Mouse (Mus musculus): ENCODE measurements around the gene Fip1l1.

The Fip1l1 gene

DNA sequence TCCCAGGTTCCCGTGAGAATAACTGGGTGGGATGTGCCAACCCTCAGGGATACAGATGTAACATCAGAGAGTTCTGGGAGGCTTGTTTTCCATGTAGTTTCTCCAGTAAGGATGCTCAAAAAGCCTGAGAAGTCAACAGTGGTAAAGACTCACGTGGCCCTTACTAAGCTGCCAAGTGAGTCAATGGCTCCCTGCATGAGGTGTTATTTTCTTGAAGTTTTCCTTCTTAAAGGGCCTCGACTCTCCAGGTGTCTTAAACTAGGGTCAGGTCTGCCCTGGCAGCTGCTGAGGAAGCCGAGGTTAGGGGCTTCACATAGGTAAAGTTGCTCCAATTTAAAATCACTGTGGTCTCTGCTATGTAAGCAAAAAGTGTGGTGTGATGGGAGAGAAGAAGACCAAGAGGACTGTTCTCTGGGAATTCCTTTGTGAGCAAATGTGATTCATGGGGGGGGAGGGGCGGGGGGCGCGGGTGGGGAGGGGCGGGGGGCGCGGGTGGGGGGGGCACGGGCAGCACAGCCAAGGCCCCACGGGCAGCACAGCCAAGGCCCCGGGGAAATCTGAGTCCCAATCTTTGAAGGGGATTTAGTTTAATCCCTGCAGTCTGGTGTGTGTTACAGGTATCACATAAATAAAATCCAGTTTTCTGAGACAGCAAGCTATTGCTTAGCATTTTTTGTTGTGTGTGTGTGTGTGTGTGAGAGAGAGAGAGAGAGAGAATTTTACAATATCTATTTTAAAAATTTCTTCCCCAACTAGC is 82.7 kb downstream of the Fip1l1 start:
- 66% methylated on average over 12 of the region's 13 CpGs for WGBS

DNA sequence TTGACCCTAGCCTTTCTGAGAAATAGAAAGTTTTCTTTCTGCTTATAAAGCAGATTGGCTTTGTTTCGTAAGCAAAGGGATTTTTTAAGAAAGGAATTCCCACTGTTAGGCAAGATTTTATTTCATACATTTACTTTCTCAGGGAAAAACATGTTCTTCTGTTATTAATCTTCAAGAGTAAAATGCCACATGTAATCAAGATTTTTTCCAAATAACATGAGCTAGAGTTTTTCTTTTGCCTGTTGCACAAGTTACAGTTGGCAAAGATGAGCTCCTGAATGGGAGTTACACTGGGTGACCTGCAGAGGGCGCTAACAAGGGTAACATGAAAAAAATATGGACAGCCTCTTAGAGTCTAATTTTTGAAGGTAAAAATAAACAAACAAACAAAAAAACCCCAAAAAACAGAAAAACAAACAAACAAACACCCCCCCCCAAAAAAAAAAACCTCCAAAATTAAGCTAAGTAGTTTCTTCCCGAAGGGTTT is 83.4 kb downstream of the Fip1l1 start:
- 66% methylated on average over 3 of the region's 3 CpGs for WGBS

DNA sequence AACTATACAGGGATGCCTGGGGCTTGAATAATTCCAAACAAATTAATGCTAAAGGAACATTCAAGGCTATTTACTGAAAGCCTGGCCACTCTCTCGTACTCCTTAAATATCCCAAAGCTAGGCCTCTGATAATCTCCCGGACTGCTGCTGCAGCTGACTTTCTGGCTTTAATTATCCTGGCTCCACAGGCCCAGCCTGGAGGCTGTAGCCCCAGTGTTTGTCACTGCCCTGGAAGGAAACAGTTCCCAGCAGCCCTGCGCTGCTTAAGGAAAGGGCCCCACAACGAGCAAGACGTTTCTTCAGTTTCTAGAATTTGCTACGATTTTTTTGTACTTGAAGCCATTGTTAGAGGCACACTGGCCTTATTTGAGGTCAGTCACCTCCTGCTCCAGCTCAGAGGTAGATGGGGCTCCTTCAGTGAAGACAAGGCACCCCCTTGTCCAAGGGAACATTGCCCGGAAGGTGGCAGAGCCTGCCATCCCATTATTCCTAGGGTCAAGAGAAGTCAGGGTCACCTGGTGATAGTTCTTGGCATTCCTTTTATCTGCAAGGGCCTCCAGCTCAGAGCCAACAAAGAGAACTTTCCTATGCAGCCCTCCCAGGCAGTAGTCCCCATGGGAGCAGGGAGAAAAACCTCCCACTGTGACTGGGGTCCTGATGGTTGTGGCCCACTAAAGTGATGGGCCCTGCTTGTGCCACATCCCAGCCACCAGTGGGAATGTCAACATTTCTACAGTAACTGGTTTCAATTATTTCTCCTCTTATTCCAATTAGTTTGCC is 86.6 kb downstream of the Fip1l1 start:
- 83% methylated on average over 7 of the region's 7 CpGs for WGBS

DNA sequence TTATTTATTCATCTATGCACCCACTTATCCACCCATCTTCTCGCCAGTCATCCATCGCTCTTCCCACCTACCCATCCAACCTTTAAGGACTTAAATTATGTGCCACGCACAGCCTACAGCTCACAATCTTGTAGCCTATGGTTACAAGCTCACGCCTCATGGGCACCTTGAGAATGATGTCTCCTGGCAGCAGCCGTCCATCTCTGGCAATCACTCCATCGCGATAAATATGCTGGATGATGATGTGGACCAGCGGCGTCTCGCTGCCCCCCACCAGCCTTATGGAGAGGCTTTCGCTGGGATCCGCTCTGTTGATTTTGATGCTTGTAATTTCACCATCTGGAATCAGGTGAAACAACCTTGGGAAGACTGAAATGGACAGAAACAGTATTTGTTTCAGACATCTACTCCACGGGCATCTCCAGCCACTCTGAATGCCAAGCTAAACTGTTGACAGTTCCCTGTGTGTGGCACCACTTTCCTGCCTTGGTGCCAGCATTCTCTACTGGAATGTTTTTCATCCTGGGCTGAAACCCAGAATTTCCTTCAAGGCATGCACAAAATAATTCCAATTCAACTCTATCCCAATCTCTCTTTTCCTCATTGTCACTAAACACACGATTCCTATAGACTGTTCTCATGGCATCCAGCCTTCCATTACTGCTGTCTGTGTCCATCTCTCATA is 88.2 kb downstream of the Fip1l1 start:
- 83% methylated on average over 14 of the region's 14 CpGs for WGBS

DNA sequence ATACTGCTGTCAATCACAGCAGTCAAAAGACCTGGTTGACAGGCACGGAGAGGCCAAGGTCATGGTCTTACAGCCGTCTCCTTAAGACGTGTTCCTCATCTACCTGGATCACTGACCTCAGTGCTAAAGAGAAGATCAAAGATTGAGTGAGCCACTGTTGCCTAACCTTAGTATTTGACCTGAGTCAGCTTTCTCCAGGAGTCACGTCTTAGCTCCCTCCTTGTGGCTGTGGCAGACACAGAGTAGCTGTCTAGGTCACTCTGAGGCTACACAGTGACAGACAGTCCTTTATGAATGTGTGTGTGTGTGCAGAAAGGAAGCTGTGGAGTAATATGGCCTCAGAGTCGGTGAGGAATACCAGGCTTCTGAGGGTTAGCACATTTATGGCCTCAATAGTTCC is 89.1 kb downstream of the Fip1l1 start:
- WGBS: 83% methylated on average over 5 of the region's 5 CpGs

DNA sequence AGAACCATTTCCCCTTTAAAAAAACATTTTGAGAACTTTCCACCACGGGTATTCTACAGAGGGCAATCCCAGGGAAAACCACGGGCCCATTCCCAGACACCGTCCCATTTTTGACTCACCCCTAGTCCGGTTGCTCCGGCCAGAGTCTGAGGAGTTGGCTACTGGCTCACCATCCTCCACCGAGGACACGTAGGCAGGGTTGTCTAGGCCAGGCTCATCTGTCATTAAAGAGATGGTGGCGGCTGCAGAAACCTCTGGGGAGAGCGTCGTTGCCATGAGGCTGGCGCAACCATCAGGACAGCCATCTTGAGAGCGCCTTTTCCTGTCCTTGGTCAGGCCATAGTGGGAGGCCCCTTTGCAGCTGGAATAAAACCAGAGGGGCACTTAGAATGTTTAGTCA is 92.8 kb downstream of the Fip1l1 start:
- 88% methylated on average over 12 of the region's 12 CpGs for WGBS

DNA sequence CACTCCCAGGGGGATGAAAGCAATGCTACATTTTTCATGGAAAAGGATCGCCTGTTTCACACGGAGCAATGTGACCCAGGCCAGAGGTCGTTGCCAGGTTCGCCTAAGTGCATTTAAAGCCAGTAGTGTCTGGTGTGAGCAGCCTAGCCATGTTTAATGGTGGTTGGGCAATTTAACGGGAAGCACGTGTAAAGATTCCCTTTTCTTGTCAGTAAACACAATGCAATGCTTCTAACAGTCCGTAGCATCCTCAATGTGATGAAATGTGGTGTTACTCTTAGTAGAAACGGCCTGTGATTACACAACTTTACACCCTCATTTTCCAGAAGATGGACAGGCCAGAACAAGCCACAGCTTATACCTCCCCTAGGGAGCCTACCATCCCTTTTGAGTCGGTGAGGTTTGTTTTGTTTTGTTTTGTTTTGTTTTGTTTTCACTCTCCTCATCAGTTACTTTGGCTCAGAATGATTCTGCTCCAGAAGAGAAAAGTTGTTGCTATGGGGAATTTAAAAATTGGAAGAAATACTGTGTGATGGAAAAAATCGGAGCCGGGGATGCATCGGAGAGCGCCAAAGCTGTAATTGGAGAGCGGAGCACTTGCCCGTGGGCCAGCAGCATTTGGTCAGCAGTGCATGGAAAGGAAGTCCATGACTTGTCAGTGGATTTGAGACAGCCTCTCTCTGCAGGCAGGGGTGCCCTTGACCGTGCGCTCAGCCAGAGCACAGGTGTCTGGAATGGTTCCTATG is 97.3 kb downstream of the Fip1l1 start:
- WGBS: 61% methylated on average over 17 of the region's 17 CpGs

DNA sequence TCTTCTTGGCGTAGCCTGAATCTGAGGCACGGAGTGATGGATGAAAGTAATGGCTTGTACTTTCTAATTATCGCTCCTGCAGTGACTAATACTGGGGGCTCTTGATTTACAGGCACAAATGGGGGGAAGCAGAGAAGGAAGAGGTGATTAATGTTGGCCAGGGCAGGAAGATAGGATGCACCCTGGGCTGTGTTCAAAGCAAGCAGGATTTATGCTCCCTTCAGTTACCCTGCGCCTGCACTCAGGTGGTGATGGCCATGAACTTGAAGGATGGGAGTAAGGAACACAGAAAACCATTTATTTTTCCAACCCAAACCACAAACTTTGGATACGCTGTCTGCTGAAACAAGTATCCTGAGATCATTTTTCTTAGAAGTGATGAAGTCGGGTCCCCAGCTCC is 98.2 kb downstream of the Fip1l1 start:
- WGBS: 91% methylated on average over 6 of the region's 6 CpGs

DNA sequence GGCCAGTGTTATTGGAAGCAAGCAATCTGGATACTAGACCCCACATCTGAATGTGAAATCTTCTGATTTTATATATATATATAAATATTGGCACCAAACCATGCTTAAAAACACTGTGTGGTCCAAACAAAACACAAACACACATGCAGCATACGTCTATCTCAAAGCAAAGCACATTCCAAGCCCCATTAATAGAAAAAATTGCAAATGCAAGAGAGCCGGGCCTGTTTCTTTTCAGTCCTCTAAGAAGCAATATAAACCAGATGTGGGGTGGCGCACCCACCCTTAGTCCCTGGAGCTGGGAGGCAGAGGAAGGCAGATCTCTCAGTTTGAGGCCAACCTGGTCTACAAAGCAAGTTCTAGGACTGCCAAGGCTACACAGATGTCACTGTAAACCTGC is 99.1 kb downstream of the Fip1l1 start:
- 88% methylated on average over 3 of the region's 3 CpGs for WGBS

DNA sequence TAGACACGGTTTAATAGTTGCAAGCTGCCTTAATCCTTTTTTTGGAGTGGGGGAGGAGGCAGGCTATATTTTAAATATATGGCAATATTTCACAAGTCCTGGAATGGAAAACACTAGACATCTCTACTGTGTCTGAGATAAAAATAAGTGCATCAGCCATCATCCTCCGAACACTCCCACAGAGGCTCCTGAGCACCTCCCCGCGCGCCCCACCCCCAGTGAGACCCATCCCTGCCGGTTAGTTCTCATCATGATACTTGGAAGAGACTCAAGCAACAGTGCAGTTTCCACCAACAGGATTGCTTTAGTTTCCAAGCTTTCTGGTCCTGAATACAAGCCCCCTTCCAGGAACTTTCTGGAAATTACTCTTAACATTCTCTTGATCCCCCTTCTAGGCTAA is 104.3 kb downstream of the Fip1l1 start:
- 64% methylated on average over 6 of the region's 6 CpGs for WGBS

DNA sequence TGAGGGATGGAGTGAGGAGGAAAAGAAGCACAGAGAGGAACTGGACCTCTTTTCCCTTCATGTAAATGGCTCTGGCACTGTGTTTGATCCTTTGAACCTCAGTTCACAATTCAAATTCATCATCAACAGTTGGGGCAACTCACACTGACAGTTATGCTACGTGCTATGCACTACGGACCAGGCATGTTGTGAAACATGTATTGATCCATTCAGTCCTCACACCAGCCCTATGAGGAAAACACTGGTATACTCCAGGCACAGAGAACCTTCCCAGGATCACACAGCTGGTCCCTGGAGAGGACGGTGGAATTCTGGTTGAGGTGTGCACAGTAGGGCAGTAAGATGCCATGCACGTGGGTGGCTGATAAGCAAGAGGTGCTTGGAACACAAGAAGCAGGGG is 105.3 kb downstream of the Fip1l1 start:
- WGBS: 92% methylated on average over 4 of the region's 4 CpGs

DNA sequence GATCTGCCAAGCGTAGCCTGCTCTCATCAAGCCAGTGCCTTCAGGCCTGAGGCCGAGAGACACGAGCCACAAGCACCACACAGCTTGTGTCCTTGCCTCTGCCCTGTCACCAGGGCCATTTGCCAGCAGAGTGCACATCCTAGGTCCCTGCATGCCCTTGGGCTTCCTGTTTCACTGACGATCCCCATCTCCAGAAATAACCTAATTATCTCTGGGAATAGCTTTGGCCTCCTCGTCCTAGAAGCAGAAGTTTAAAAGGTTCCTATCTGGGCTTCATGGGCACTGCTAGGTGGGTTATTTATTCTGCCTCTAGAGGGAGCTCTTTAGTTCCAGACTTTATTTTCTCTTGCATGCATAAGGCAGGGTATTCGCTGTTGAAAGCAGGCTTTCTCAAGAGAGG is 105.8 kb downstream of the Fip1l1 start:
- 47% methylated on average over 6 of the region's 6 CpGs for WGBS

DNA sequence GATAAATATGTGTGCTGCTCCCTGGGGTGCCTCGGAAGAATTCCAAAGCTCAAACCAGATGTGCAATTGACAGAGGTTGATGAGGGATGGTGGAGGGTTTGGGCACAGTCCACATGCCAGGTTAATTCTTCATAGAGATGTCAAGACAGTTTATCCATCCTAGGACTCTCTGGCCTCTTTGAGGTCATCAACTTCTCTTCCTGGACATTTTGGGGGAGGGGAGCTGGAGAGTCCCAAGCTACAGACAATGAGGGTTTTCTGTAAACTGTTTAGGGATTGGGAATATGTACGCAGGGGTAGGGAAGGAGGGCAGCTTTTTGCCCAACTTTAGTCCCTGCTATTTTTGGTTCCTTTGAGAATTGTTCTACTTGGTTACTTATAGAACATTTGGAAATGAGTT is 107.0 kb downstream of the Fip1l1 start:
- WGBS: 78% methylated on average over 2 of the region's 2 CpGs

DNA sequence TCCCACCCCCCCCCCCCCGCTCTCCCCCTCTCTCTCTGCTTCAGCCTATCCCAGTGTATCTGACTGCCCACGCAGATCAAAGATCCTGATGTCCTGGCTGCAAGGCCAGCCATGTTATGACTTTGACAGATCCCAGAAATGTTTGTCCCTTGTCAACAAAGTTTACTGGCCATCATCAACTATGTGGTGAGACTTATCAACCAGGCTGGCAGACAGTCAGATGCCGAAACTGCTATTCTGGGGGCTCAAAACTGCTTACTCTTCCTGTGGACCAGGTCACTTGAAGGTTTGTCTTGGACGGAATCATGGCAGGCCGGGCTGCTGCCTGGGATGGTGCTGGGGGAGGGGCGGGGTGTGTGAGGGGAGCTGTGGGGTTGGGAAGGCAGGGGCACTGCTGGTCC is 112.3 kb downstream of the Fip1l1 start:
- 81% methylated on average over 6 of the region's 6 CpGs for WGBS

DNA sequence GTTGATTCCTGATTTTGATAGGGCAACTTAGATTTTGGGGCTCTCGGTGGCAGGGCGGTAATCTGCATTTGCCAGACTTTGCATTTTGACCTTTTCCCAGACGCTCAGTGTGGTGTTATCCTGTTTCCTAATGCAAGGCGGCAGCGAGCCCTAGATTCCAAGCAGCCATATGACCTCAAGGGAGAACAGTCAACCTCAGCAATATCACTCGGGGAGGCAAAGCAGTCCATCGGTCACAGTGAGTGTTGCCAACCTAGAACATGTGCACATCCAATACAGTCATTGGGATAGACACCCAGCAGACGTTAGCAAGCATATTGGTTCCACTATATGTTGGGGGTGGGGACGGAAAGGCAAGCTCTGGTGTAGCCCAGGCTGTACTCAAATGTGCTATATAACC is 113.0 kb downstream of the Fip1l1 start:
- WGBS: 87% methylated on average over 9 of the region's 9 CpGs
